Mouse (Mus musculus) CH12.LX (cell line): ENCODE results near the gene N4bp2l1. TPM values are rescaled to one million over a fixed set of nuclear protein-coding genes. Genes with fewer than 3 reads are reported as not detected.

Experiments
- DNase-seq: peaks from one replicate; pipeline ENCODE4 v3.0.0-alpha.2; 2013; ENCODE audit errors: extremely low read depth
- H3K27ac ChIP-seq: 2 replicates; pipeline ENCODE4 v1.5.1; 2012; ENCODE audit warnings: low read depth, mild to moderate bottlenecking, control low read depth, moderate library complexity; ENCODE audit not compliant: insufficient read depth
- H3K27me3 ChIP-seq: replicated peaks from 2 replicates; pipeline ENCODE3; 2012; ENCODE audit warnings: inconsistent platforms
- H3K36me3 ChIP-seq, 2 experiments: replicated peaks in 1 of 2; 2 replicates each; pipeline versions ENCODE3 to v1.6.1; 2012; ENCODE audit warnings: inconsistent platforms in 1 of 2, low read length in 1 of 2, mild to moderate bottlenecking in 1 of 2, mixed read lengths in 1 of 2, moderate library complexity in 1 of 2; ENCODE audit not compliant: control insufficient read depth in 1 of 2, insufficient read depth in 1 of 2
- H3K4me1 ChIP-seq, 2 experiments: 2 replicates each; pipeline ENCODE4 v1.6.1; 2012; ENCODE audit warnings: inconsistent platforms in 1 of 2, moderate library complexity in 1 of 2; ENCODE audit not compliant: insufficient read depth in 2 of 2, control insufficient read depth in 1 of 2
- H3K4me2 ChIP-seq: 2 replicates; pipeline ENCODE4 v1.6.1; 2012; ENCODE audit warnings: low read depth, mild to moderate bottlenecking, control low read depth; ENCODE audit not compliant: poor library complexity, insufficient read depth, severe bottlenecking
- H3K4me3 ChIP-seq, 3 experiments: fragments of 150-350 bp in 1 of 3; sonication (generic) in 1 of 3; replicated peaks in 1 of 3; 2 replicates each; pipeline versions ENCODE3 to v1.5.1; 2011 to 2012; ENCODE audit warnings: low read depth in 2 of 3, low read length in 2 of 3, mild to moderate bottlenecking in 2 of 3, moderate library complexity in 2 of 3, control low read depth in 1 of 3, improper control_type of control experiment in 1 of 3, inconsistent platforms in 1 of 3, mixed read lengths in 1 of 3; ENCODE audit not compliant: poor library complexity in 1 of 3
- H3K79me2 ChIP-seq: replicated peaks from 2 replicates; pipeline ENCODE4 v1.6.1; 2012; ENCODE audit warnings: mild to moderate bottlenecking, moderate library complexity; ENCODE audit not compliant: control insufficient read depth, poor library complexity, insufficient read depth, severe bottlenecking; ENCODE audit errors: extremely low read depth
- H3K9ac ChIP-seq: 2 replicates; pipeline ENCODE4 v1.6.1; 2012; ENCODE audit warnings: low read depth, mild to moderate bottlenecking, control low read depth, moderate library complexity; ENCODE audit not compliant: insufficient read depth
- H3K9me3 ChIP-seq: replicated peaks from 2 replicates; pipeline ENCODE3; 2012; ENCODE audit warnings: low read length, inconsistent platforms, mixed read lengths
- CTCF ChIP-seq, 2 experiments: IDR thresholded peaks in 1 of 2; conservative IDR thresholded peaks in 1 of 2; 2 replicates each; pipeline ENCODE4 v1.5.1; 2011 to 2012; ENCODE audit warnings: low read depth in 2 of 2, low read length in 2 of 2, improper control_type of control experiment in 1 of 2, inconsistent platforms in 1 of 2, mild to moderate bottlenecking in 1 of 2, moderate library complexity in 1 of 2
- E2F4 ChIP-seq: IDR thresholded peaks from 2 replicates; pipeline ENCODE4 v1.6.1; 2011; ENCODE audit warnings: low read depth, low read length, improper control_type of control experiment; ENCODE audit not compliant: insufficient replicate concordance
- IRF4 ChIP-seq: IDR thresholded peaks from 2 replicates; pipeline ENCODE4 v1.6.1; 2014; ENCODE audit warnings: low read depth, mild to moderate bottlenecking, inconsistent platforms, low read length, improper control_type of control experiment
- JUN ChIP-seq: IDR thresholded peaks from 2 replicates; pipeline ENCODE4 v1.6.1; 2011; ENCODE audit warnings: low read depth, mild to moderate bottlenecking, low read length, improper control_type of control experiment, moderate library complexity; ENCODE audit not compliant: insufficient read depth
- JUND ChIP-seq: conservative IDR thresholded peaks from 2 replicates; pipeline ENCODE4 v1.6.1; 2011; ENCODE audit warnings: low read depth, low read length, improper control_type of control experiment
- KAT2A ChIP-seq: IDR thresholded peaks from 2 replicates; pipeline ENCODE4 v1.6.1; 2012; ENCODE audit warnings: low read length, improper control_type of control experiment, inconsistent platforms; ENCODE audit not compliant: insufficient replicate concordance
- MAFK ChIP-seq: IDR thresholded peaks from 2 replicates; pipeline ENCODE4 v1.6.1; 2011; ENCODE audit warnings: low read length, improper control_type of control experiment; ENCODE audit not compliant: insufficient replicate concordance
- MAX ChIP-seq: IDR thresholded peaks from 2 replicates; pipeline ENCODE4 v1.6.1; 2011; ENCODE audit warnings: low read length, improper control_type of control experiment
- MAZ ChIP-seq: IDR thresholded peaks from 2 replicates; pipeline ENCODE4 v1.6.1; 2012; ENCODE audit warnings: low read depth, mild to moderate bottlenecking, inconsistent platforms, low read length, improper control_type of control experiment, moderate library complexity
- NRF1 ChIP-seq: IDR thresholded peaks from 2 replicates; pipeline ENCODE4 v1.6.1; 2014; ENCODE audit warnings: low read depth, mild to moderate bottlenecking, inconsistent platforms, low read length, improper control_type of control experiment, moderate library complexity
- RAD21 ChIP-seq: IDR thresholded peaks from 2 replicates; pipeline ENCODE4 v1.6.1; 2011; ENCODE audit warnings: low read depth, mild to moderate bottlenecking, low read length, improper control_type of control experiment, moderate library complexity
- SIN3A ChIP-seq: IDR thresholded peaks from 2 replicates; pipeline ENCODE4 v1.6.1; 2012; ENCODE audit warnings: low read length, improper control_type of control experiment, inconsistent platforms
- TCF12 ChIP-seq: IDR thresholded peaks from 2 replicates; pipeline ENCODE4 v1.6.1; 2014; ENCODE audit warnings: low read depth, mild to moderate bottlenecking, inconsistent platforms, low read length, improper control_type of control experiment
- USF1 ChIP-seq: IDR thresholded peaks from 2 replicates; pipeline ENCODE4 v1.6.1; 2014; ENCODE audit warnings: low read depth, mild to moderate bottlenecking, inconsistent platforms, low read length, improper control_type of control experiment
- ZC3H11A ChIP-seq: IDR thresholded peaks from 2 replicates; pipeline ENCODE4 v1.6.1; 2012; ENCODE audit warnings: low read depth, mild to moderate bottlenecking, inconsistent platforms, low read length, improper control_type of control experiment
- dilution Hi-C: fragments of 300-500 bp; cut with MboI; formaldehyde crosslinking; loops from 2 replicates; pipeline ENCODE4 v1.14.3; 2020; ENCODE audit warnings: low sequenced_read_pairs; ENCODE audit not compliant: extremely low pct_unique_long_range_greater_than_20kb, extremely low pct_ligation_motif_present
- in situ Hi-C: fragments of 300-500 bp; cut with MboI; formaldehyde crosslinking; loops from 3 replicates; pipeline ENCODE4 v1.14.3; 2019; ENCODE audit warnings: low sequenced_read_pairs, low pct_ligation_motif_present, low pct_unique_long_range_greater_than_20kb, mixed read lengths
- polyA plus RNA-seq: library from polyadenylated mRNA; unstranded; fragments of >175 nt; gene quantifications from 2 replicates; pipeline ENCODE4 v1.2.1, GENCODE M21; 2012; ENCODE audit warnings: low read depth; ENCODE audit not compliant: insufficient read length
- total RNA-seq, 2 experiments: library from RNA; depleted of rRNA; stranded (reverse); fragments of 300-350 nt in 1 of 2; fragments of >200 nt in 1 of 2; gene quantifications; 2 replicates each; pipeline ENCODE4 v1.2.3; 2012 to 2014

N4bp2l1 gene
- total and polyA plus RNA-seq, 3 experiments, result 9.5 to 18.6 (median 10.2) TPM

DNA sequence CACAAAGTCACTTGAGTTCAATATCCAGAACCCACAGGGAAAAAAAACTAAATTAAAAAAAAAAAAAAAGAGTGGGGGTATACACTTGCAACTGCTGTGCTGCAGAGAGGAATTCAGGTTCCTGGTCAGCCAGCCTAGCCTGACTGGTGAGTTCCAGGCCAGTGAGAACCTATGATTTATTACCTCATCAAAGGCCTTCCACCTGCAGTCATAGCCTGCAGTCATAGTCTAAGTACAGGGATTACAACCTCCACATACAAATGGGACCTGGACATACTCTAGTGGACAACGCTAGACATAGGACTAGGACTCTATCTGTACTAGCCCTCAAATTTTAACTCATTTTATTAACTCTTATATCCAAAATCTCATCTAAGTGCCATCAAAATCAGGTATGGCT, 32.3 kb upstream of the N4bp2l1 start:
- H3K36me3 ChIP-seq, result peaks cover 8 to 48% of the 10 kb centered on the region in 2 experiments
- H3K4me2 ChIP-seq, result no peak overlapping the region
- peaks cover 0 to 11% of the 10 kb centered on the region in 2 experiments; a peak in 1 of 4 replicates for H3K4me1 ChIP-seq
- TF ChIP-seq TCF12, result no peak
- TF ChIP-seq JUN, result no peak
- no peak for TF ChIP-seq SIN3A
- no peak for TF ChIP-seq IRF4
- no peak for TF ChIP-seq MAZ
- no peak for TF ChIP-seq CTCF (conservative IDR thresholded peaks at IDR 0.05 in 1 of 2, IDR thresholded peaks at IDR 0.05 in 1 of 2; ENCODE audit: low read depth in 2 of 2, low read length in 2 of 2)
- no peak for TF ChIP-seq MAX
- TF ChIP-seq USF1, result no peak
- TF ChIP-seq KAT2A, result no peak
- DNase-seq, result no peak
- no peaks in the 10 kb centered on the region for H3K9me3 ChIP-seq
- H3K27me3 ChIP-seq, result no peaks in the 10 kb centered on the region
- no peak overlapping the region for H3K27ac ChIP-seq
- H3K4me3 ChIP-seq, result no peak overlapping the region
- in situ Hi-C loops, result no loop called here
- no peak overlapping the region for H3K9ac ChIP-seq
- dilution Hi-C loops, result no loop called here
- H3K79me2 ChIP-seq, result 0 out of 2 replicates have a peak, but pooled peaks cover 2% of the 10 kb centered on the region

DNA sequence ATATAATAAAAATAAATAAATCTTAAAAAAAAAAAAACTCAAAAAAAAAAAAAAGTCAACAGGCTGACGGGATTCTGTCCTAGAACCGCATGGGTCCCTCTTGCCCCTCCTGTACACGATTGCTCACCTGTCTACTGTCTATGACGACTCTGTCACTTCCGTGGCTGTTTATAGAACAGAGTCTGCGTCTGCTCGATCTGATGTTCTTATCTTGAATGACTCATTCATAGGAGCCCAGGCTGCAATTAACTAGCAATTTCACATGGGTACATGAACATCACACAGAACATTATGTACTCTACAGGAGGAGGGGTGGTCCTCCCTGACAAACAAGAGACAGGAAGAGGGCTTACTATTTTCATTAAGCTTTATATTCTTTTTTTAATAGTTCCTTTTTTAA, 28.5 kb upstream of the N4bp2l1 start:
- no peak for TF ChIP-seq SIN3A
- TF ChIP-seq JUND, result no peak
- no peak for TF ChIP-seq E2F4
- TF ChIP-seq RAD21, result no peak
- no peak for TF ChIP-seq NRF1
- TF ChIP-seq MAFK, result no peak
- no peak for TF ChIP-seq ZC3H11A
- no peak for TF ChIP-seq CTCF (conservative IDR thresholded peaks at IDR 0.05 in 1 of 2, IDR thresholded peaks at IDR 0.05 in 1 of 2; ENCODE audit: low read depth in 2 of 2, low read length in 2 of 2)
- in situ Hi-C loops (no loop called here), dilution Hi-C loops (no loop called here)
- Histone ChIP-seq H3K9me3 (no peaks in the 10 kb centered on the region), H3K4me1 (peaks cover 15 to 37% of the 10 kb centered on the region in 2 experiments), H3K4me2 (no peak overlapping the region), H3K9ac (no peak overlapping the region), H3K27me3 (no peaks in the 10 kb centered on the region), H3K4me3 (no peak overlapping the region), H3K27ac (no peak overlapping the region), H3K36me3 (peaks cover 5 to 34% of the 10 kb centered on the region in 2 experiments), H3K79me2 (no peaks in the 10 kb centered on the region)
- DNase-seq, result no peak
